Mouse (Mus musculus): ENCODE data around the gene Rbm4.

- TF ChIP-seq MYOG (IDR thresholded peaks at IDR 0.05; ENCODE audit: control insufficient read depth, extremely low read depth, insufficient read length): no peak
- peak; percentile 34 for TF ChIP-seq CTCF (IDR thresholded peaks at IDR 0.05; ENCODE audit: control insufficient read depth, insufficient read depth, insufficient read length)
- no peak for TF ChIP-seq CEBPB (IDR thresholded peaks at IDR 0.05; ENCODE audit: low read depth)
- no peak for TF ChIP-seq MAX (IDR thresholded peaks at IDR 0.05)
Measured at GRCm38 (mm10) chr19:4743524-4743923, 50.2 kb downstream of the Rbm4 start.

Measured in C2C12 (cell line).